Mouse (Mus musculus) right cerebral cortex, postnatal 4 days (tissue): Measurements from ENCODE around the gene Gif.

Experiments used
- DNase-seq: peaks from one replicate; pipeline ENCODE4 v3.0.0-alpha.2; 2022

Gif gene

GRCm38 (mm10) chr19:11747298-11747697 is at the start of gene Gif:
TSS of gene Gif (plus strand) at chr19:11747554.
- no peak for DNase-seq

- no peak for DNase-seq
These were observed 49.0 kb upstream of the Gif start for GRCm38 (mm10) chr19:11698342-11698741.

DNA sequence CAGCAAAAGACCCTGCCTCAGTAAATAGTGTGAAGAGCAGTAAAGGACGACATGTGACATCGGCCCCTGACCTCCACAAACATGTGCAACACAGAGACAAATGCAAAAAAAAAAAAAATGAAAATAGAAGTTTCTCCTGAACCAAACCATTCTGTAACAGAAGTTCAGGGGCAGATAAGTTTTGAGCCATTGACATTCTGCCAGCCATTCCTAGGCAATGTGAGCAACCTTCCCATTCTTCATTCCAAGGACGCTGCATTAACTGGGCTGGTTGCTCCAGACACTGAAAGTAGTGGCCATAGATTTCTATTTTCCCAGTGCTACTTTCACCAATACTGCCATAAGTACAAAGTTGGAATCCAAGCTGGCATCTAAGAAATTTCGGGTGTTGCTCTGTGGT is 34.9 kb upstream of the Gif start:
- no peak for DNase-seq

DNA sequence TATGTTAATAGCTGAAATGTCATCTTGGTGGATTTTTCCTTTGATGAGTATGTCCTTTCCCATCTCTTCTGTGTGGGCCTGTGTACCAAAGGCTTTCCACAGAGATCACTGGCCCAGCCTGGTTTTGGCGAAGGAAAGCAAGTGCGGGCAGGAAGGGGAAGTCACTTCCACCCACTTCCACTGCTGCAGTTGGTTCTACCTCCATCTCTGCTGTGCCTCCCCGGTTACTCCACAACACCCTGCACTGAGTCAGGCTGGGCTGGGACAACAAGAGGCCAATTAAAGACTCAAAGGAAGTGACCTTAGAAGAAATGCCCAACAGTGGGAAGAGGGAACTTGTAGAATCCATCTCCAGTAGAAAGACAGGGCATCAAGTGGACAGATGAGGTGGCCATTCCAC is 27.3 kb upstream of the Gif start:
- DNase-seq: no peak

DNA sequence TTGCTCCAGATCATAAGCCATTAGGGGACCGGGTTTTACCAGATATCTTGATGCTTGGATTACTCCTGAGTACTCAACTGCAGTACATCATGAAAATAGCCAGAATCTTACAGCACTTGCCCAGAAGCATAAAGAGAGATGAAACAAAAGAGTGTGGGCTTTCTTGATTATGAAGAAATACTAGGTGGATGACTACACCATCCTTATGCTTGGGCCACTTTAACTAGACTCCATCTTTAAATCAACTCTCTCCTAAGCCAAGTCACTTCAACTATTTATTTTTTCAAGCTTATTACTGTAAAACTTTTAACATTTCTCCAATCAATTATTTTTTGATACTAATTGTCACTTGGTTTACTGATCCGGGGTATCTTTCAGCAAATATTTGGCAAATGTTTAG is 23.5 kb upstream of the Gif start:
- DNase-seq: no peak

DNA sequence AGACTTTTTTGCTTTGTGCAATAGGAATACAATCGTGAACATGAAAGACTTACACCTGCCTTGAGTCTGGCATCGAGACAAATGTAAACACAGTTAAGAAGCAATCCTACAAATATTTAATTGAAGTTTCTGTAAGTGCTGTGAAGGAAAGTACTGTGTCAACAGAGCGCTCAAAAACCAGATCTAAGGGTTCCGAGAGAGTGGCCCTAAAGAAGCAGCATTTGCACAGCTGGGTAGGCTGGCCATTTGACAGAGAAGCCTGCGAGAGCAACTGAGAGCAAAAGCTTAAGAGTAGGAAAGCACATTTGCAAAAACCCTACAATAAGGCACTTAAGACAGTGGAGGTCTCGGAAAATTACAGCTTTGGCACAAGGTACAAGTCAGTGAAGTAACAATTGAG is 23.1 kb upstream of the Gif start:
- DNase-seq: no peak

GRCm38 (mm10) chr19:11725915-11726314 is 21.4 kb upstream of the Gif start:
- DNase-seq: no peak

GRCm38 (mm10) chr19:11727304-11727703 is 20.1 kb upstream of the Gif start:
- no peak for DNase-seq

DNA sequence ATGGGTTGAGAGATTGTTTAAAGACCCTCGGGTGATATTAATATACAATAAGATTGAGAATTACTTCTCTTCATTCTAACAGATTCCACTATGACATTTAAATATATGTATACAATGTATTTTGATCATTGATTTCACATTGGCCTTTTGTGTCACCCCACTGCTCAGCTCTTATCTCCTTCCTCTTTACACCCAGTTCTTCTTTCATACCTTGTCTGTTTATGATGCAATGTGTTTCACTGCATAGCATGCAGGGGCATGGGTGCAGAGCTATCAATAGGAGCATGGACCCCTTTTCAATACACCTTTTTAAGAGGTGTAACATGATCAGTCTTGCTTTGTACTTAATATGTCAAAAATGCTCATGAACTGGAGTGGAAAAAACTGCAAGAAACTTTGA is 17.1 kb upstream of the Gif start:
- no peak for DNase-seq

DNA sequence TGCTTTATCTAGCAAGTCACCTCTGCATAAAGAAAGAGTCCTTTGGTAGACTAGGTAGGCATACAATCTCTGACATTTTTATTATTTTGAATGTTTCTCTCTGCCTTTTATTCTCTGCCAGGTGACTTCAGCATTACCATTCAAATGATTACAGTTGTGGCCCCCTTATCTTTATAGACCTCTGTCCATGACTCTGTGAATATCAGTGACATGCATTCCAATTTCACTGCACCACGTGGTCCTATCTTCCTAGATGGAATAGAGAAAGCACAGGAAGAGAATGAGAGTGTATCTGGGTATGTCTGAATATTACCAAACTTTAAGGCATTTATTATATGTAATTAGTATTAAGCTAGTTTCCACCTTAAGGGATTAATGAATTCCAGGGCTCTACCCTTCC is 10.9 kb upstream of the Gif start:
- DNase-seq: no peak

GRCm38 (mm10) chr19:11745680-11746079 is 1.7 kb upstream of the Gif start:
- DNase-seq: no peak

- no peak for DNase-seq
These were observed 17.7 kb downstream of the Gif start for GRCm38 (mm10) chr19:11765059-11765458.

GRCm38 (mm10) chr19:11766413-11766812 is 19.1 kb downstream of the Gif start:
- DNase-seq: no peak

GRCm38 (mm10) chr19:11768163-11768562 is 20.8 kb downstream of the Gif start:
- no peak for DNase-seq

DNA sequence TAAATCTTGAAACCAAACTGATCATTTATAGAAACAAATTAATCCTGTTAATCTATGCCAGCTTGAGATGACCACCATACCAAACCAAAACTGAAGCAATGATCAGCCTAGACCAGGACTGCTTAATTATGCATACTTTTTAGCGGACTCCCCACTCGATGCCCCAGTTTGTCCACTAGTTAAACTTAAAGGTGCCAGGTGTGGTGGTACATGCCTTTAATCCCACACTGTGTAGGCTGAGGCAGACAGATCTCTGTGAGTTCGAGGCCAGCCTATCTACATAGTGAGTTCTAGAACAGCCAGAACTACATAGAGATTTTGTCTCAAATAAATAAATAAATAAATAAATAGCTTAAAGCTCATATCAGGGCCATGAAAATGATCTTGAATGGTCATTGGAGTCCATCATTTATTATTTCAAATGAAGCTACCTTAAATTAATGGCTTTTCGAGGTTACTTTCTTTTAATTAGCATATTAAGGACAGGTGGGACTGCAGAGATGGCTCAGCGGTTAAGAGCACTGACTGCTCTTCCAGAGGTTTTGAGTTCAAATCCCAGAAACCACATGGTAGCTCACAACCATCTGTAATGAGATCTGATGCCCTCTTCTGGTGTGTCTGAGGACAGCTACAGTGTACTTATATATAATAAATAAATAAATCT is 22.0 kb downstream of the Gif start:
- no peak for DNase-seq

GRCm38 (mm10) chr19:11770205-11770892 is 23.0 kb downstream of the Gif start, which contains the start of gene Mrpl16:
TSS of gene Mrpl16 (plus strand) at chr19:11770391.
- peak; percentile 80 for DNase-seq

DNA sequence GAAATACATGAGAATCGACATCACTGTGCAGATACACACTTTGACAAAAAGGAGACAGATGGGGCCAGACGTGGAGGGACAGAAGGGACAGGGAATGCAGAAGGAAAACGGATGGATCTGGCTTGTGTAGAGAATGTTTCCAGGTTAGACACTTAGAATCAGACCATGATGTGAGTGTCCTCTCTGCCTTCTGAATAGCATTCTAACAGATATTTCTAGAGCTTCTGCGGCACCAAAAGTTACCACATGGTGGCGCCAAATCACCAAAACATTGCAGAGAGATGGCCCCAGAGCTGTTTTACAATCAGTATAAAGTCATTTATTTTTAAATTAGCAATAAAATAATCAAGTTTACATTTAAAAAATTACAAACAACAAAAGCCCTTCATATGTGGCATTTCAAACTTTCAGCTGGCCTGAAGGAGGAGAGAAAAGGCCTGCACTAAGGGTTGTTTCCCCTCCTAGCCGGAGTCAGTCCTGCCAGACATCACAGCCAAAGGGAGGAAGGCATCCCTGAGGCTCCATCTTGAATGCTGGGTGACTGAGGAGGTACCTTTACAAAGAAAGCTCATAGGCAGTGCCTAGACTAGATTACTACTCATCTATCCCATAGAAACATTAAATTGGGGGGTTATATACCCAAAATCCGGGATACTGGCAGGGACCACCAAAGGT is 30.0 kb downstream of the Gif start:
- DNase-seq: peak; percentile 81

- no peak for DNase-seq
These were observed 38.2 kb downstream of the Gif start for GRCm38 (mm10) chr19:11785409-11786154.

DNA sequence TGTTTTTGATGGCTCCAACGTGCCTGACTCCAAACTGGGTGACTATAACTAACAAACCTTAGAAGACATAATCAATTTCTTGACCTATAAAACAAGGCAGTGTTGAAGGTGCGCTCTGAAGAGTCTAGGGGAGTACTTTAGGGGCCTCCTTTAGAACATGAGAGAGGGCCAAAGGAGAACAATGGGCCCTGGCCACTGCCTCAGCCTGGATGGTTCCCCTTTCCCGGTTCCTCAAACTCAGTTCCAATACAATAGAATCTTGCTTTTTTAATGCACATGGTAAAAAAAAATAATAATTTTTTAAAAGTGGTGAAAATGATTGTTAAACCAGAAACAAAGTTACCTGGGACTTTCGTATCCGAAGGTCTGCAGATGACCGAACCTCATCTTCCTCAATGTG is 40.5 kb downstream of the Gif start:
- DNase-seq: no peak

GRCm38 (mm10) chr19:11788876-11789275 is 41.5 kb downstream of the Gif start:
- DNase-seq: no peak

DNA sequence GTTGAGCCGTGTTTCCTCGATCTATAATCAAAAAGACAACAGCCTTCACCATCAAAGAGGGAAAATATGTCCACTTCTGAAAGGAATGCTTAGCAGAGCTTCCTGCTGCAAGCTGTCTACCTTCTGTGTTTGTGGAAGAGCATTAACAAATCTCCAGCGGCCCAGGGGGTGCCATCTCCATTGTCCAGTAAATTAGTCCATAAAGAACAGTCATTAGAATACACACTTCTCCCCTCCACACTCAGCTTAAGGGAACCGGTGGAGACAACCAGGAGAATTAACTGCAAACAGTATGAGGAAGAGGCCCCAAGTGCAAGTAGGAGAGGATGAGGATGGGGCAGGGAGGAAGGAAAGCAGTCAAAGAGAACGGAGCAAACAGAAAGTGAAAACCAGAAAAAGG is 44.5 kb downstream of the Gif start:
- no peak for DNase-seq

DNA sequence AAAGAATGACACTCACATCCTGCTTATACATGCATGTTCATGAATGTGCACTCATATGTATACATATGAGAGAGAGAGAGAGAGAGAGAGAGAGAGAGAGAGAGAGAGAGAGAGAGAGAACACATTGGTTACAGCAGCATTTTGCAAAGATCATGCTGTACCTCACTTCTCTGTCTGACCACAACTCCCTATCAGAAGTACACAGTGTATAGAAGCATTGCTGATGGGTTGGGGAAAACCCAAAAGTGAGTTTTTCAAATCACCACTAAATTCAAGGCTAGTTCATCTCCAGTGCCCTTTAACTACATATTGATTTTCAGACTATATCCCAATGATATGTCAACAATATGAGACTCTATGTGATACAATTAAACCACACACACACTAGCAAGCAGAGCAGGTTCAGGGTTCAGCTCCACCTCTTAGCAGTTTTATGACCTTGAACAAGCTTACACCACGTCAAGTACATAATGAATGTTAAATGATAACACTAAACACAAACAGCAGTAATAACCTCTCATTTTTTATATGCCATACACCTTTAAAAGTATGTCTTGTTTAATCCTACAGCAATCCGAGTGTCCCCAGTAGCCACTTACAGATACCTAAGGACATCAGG is 46.5 kb downstream of the Gif start:
- DNase-seq: no peak

- no peak for DNase-seq
These were observed 47.1 kb downstream of the Gif start for GRCm38 (mm10) chr19:11794447-11794846.
